Mouse (Mus musculus) lung, postnatal 25 days (tissue): ENCODE results near the gene Tmem123.

ENCODE experiments used
- DNase-seq: peaks from one replicate; pipeline ENCODE4 v3.0.0; 2022; ENCODE audit warnings: low spot score

The Tmem123 gene

GRCm38 (mm10) chr9:7763614-7764300 is at the start of gene Tmem123:
TSS of gene Tmem123 (plus strand) at chr9:7764041.
- DNase-seq, result peak; percentile 100

GRCm38 (mm10) chr9:7714062-7714907 is 49.6 kb upstream of the Tmem123 start:
- DNase-seq, result peak; percentile 50

- no peak for DNase-seq
Measured at GRCm38 (mm10) chr9:7714908-7715175, 49.0 kb upstream of the Tmem123 start.

- DNase-seq, result peak; percentile 16
Measured at GRCm38 (mm10) chr9:7721543-7721942, 42.3 kb upstream of the Tmem123 start.

GRCm38 (mm10) chr9:7728997-7729396 is 34.8 kb upstream of the Tmem123 start:
- no peak for DNase-seq

GRCm38 (mm10) chr9:7742696-7743095 is 21.1 kb upstream of the Tmem123 start:
- DNase-seq, result peak; percentile 26

GRCm38 (mm10) chr9:7744156-7744555 is 19.7 kb upstream of the Tmem123 start:
- no peak for DNase-seq

- DNase-seq, result no peak
Measured at GRCm38 (mm10) chr9:7748881-7749280, 15.0 kb upstream of the Tmem123 start.

GRCm38 (mm10) chr9:7749537-7749936 is 14.3 kb upstream of the Tmem123 start:
- no peak for DNase-seq

GRCm38 (mm10) chr9:7755889-7756423 is 7.9 kb upstream of the Tmem123 start:
- DNase-seq, result no peak

GRCm38 (mm10) chr9:7761906-7762455 is 1.9 kb upstream of the Tmem123 start:
- no peak for DNase-seq

- DNase-seq, result no peak
Measured at GRCm38 (mm10) chr9:7762741-7763140, 1.1 kb upstream of the Tmem123 start.

- DNase-seq, result peak; percentile 52
Measured at GRCm38 (mm10) chr9:7764463-7764871, 626 bp downstream of the Tmem123 start.

GRCm38 (mm10) chr9:7765236-7765635 is 1.4 kb downstream of the Tmem123 start:
- DNase-seq, result peak; percentile 25

GRCm38 (mm10) chr9:7766582-7766981 is 2.7 kb downstream of the Tmem123 start:
- no peak for DNase-seq

GRCm38 (mm10) chr9:7767526-7767925 is 3.7 kb downstream of the Tmem123 start:
- no peak for DNase-seq

GRCm38 (mm10) chr9:7769081-7769480 is 5.2 kb downstream of the Tmem123 start:
- DNase-seq, result no peak

GRCm38 (mm10) chr9:7769491-7769890 is 5.7 kb downstream of the Tmem123 start:
- DNase-seq, result no peak

- no peak for DNase-seq
Measured at GRCm38 (mm10) chr9:7772361-7772760, 8.5 kb downstream of the Tmem123 start.

GRCm38 (mm10) chr9:7772773-7773454 is 9.1 kb downstream of the Tmem123 start:
- DNase-seq, result no peak

GRCm38 (mm10) chr9:7773686-7774085 is 9.8 kb downstream of the Tmem123 start:
- no peak for DNase-seq

- no peak for DNase-seq
Measured at GRCm38 (mm10) chr9:7774538-7774937, 10.7 kb downstream of the Tmem123 start.
